Mouse (Mus musculus): ENCODE measurements around the gene Ctnna3.

DNA sequence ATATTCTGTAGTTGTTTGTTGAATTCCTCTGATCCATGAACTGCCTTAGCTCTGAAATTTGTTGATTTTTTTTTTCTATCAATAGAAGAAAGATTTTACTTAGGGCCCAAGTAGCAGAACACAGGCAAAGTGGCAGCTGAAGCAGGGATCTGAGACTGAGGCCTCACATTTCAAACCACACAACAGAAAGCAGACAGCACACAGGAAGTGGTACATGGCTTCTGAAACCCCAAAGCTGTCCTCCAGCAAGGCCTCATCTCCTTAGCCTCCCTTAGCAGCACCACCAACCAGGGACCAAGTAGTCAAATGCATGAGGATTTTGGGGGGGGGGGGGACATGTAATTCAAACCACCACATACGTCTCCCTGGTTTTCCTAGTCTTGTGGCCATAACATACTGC lies 204.0 kb downstream of the Ctnna3 start:
- no peak for TF ChIP-seq TCF3 (IDR thresholded peaks at IDR 0.05; ENCODE audit: insufficient read length, low read depth)
- no peak for TF ChIP-seq REST (IDR thresholded peaks at IDR 0.05; ENCODE audit: insufficient read depth, insufficient read length)
- TF ChIP-seq POLR2A (IDR thresholded peaks at IDR 0.05; ENCODE audit: insufficient read length, low read depth) = no peak
- no peak for TF ChIP-seq MAX (IDR thresholded peaks at IDR 0.05; ENCODE audit: low read depth)
- no peak for TF ChIP-seq CEBPB (IDR thresholded peaks at IDR 0.05; ENCODE audit: insufficient read depth, poor library complexity, severe bottlenecking)
- TF ChIP-seq POLR2AphosphoS2 (IDR thresholded peaks at IDR 0.05; ENCODE audit: insufficient read length, low read depth) = no peak
- TF ChIP-seq USF1 (IDR thresholded peaks at IDR 0.05; ENCODE audit: low read depth) = no peak
- no peak for TF ChIP-seq E2F4 (IDR thresholded peaks at IDR 0.05; ENCODE audit: insufficient read depth)
- no peak for TF ChIP-seq MYOG (IDR thresholded peaks at IDR 0.05; ENCODE audit: control insufficient read depth in 1 of 3, insufficient read depth in 1 of 3, insufficient read length in 2 of 3, low read depth in 2 of 3)

All from myocyte (in vitro differentiated cells).